Mouse (Mus musculus) embryonic fibroblast, embryonic 13.5 days (primary cell): ENCODE measurements around the gene Mccc1. TPM values are rescaled to one million over a fixed set of nuclear protein-coding genes. Genes with fewer than 3 reads are reported as not detected.

Experiments
- H3K27ac ChIP-seq: 2 replicates; pipeline ENCODE4 v1.5.1; 2012; ENCODE audit warnings: low read length, control low read depth, inconsistent platforms; ENCODE audit not compliant: insufficient read depth
- H3K4me1 ChIP-seq: 2 replicates; pipeline ENCODE4 v1.6.1; 2011; ENCODE audit warnings: low read length; ENCODE audit not compliant: control insufficient read depth, insufficient read depth
- H3K4me3 ChIP-seq: 2 replicates; pipeline ENCODE4 v1.5.1; 2011; ENCODE audit warnings: mild to moderate bottlenecking, control low read depth, low read length; ENCODE audit not compliant: insufficient read depth
- CTCF ChIP-seq: IDR thresholded peaks from 2 replicates; pipeline ENCODE4 v1.5.1; 2011; ENCODE audit warnings: mild to moderate bottlenecking, control low read depth, low read length, moderate library complexity, borderline replicate concordance; ENCODE audit not compliant: insufficient read depth
- POLR2A ChIP-seq: IDR thresholded peaks from 2 replicates; pipeline ENCODE4 v1.6.1; 2011; ENCODE audit warnings: low read depth, mild to moderate bottlenecking, control low read depth, low read length, moderate library complexity
- polyA plus RNA-seq: library from polyadenylated mRNA; stranded (reverse); fragments of >200 nt; gene quantifications from 2 replicates; pipeline ENCODE4 v1.2.4, GENCODE M21; 2011; ENCODE audit warnings: low read depth; ENCODE audit not compliant: missing spikeins, insufficient read length

Mccc1 gene
- polyA plus RNA-seq, 1 experiment: 27.6 TPM

- 0 out of 2 replicates have a peak, but pooled peaks cover 3% of the 10 kb centered on the region for H3K4me1 ChIP-seq
- no peak overlapping the region for H3K4me3 ChIP-seq
- TF ChIP-seq CTCF (no peak), POLR2A (no peak)
- no peak overlapping the region for H3K27ac ChIP-seq
Measured at GRCm38 (mm10) chr3:35924007-35924406, 76.5 kb downstream of the Mccc1 start.

GRCm38 (mm10) chr3:35923495-35923894 is 77.0 kb downstream of the Mccc1 start:
- Histone ChIP-seq H3K4me1 (0 out of 2 replicates have a peak, but pooled peaks cover 3% of the 10 kb centered on the region), H3K27ac (no peak overlapping the region), H3K4me3 (no peak overlapping the region)
- no peak for TF ChIP-seq POLR2A
- no peak for TF ChIP-seq CTCF

GRCm38 (mm10) chr3:35922522-35922921 is 78.0 kb downstream of the Mccc1 start:
- no peak overlapping the region for H3K4me3 ChIP-seq
- no peak for TF ChIP-seq CTCF
- TF ChIP-seq POLR2A: no peak
- 0 out of 2 replicates have a peak, but pooled peaks cover 3% of the 10 kb centered on the region for H3K4me1 ChIP-seq
- no peak overlapping the region for H3K27ac ChIP-seq

- H3K4me3 ChIP-seq: no peak overlapping the region
- H3K4me1 ChIP-seq: no peaks in the 10 kb centered on the region
- H3K27ac ChIP-seq: no peak overlapping the region
- no peak for TF ChIP-seq POLR2A
- TF ChIP-seq CTCF: no peak
Measured at GRCm38 (mm10) chr3:35918229-35918628, 82.2 kb downstream of the Mccc1 start.

Other genes starting within 250 kb of the Mccc1 start
- 42.6 and 45.4 TPM in 2 replicates for gene Atp11b, start 246.6 kb downstream of the Mccc1 start, polyA plus RNA-seq
- gene Dcun1d1, start 63.2 kb downstream of the Mccc1 start, polyA plus RNA-seq: 78.3 and 84.0 TPM in 2 replicates
- gene Ccdc144b, start 52.9 kb upstream of the Mccc1 start, polyA plus RNA-seq: not detected in 2 replicates
- 32.9 and 33.2 TPM in 2 replicates for gene Acad9, start 65.3 kb upstream of the Mccc1 start, polyA plus RNA-seq
- 8.1 and 9.5 TPM in 2 replicates for gene D3Ertd254e, start 150.3 kb upstream of the Mccc1 start, polyA plus RNA-seq
- gene Qrfpr, start 221.6 kb upstream of the Mccc1 start, polyA plus RNA-seq: not detected in 2 replicates